Mouse (Mus musculus): ENCODE results near the gene Gm10053. TPM values are rescaled to one million over a fixed set of nuclear protein-coding genes. Genes with fewer than 3 reads are reported as not detected.
"Not testable (repeated sequence)": the region's sequence is repeated elsewhere in the genome, so short reads cannot be mapped to it uniquely, and the experiment has no call there.

Gm10053 gene
- polyA plus RNA-seq (2016; fragmentation: Nextera tagmentation; extraction: Ambion mirVana): 316 and 320 TPM in 2 replicates

GRCm38 (mm10) chr19:24875129-24875870 is at the start of gene Gm10053:
Gene Gm10053, plus strand, starts transcription at chr19:24875686.
- not testable (repeated sequence) for H3K4me3 ChIP-seq; H3K27ac ChIP-seq (replicated peaks); H3K36me3 ChIP-seq (replicated peaks); H3K9me3 ChIP-seq; DNase-seq (ENCODE audit: low spot score); H3K4me1 ChIP-seq
- WGBS: 88% methylated on average over 23 of the region's 26 CpGs
- H3K27me3 ChIP-seq (replicated peaks; ENCODE audit: low read depth, poor library complexity, severe bottlenecking): peaks cover 16% of the 10 kb centered on the region

- DNase-seq (ENCODE audit: low spot score): no peak
- no peak overlapping the region for H3K27ac ChIP-seq (replicated peaks)
Measured at GRCm38 (mm10) chr19:24842080-24842479, 33.4 kb upstream of the Gm10053 start.

GRCm38 (mm10) chr19:24845007-24845546 is 30.4 kb upstream of the Gm10053 start:
- Histone ChIP-seq H3K4me3 (no peak overlapping the region; the same call in 1 of the 2 replicates), H3K27me3 (replicated peaks; ENCODE audit: low read depth, poor library complexity, severe bottlenecking) (no peaks in the 10 kb centered on the region), H3K36me3 (replicated peaks) (no peaks in the 10 kb centered on the region), H3K27ac (replicated peaks) (peak overlapping the region; percentile 64), H3K4me1 (peaks cover 41% of the 10 kb centered on the region), H3K9me3 (no peaks in the 10 kb centered on the region)
- DNase-seq (ENCODE audit: low spot score): peak; percentile 40
- 34% methylated on average over 7 of the region's 7 CpGs for WGBS

More at GRCm38 (mm10) chr19:24842080-24842479, 33.4 kb upstream of the Gm10053 start:
- H3K4me3 ChIP-seq: no peak overlapping the region
- 87% methylated on average over 3 of the region's 3 CpGs for WGBS
- no peaks in the 10 kb centered on the region for H3K36me3 ChIP-seq (replicated peaks)
- peaks cover 27% of the 10 kb centered on the region for H3K4me1 ChIP-seq
- H3K27me3 ChIP-seq (replicated peaks; ENCODE audit: low read depth, poor library complexity, severe bottlenecking): no peaks in the 10 kb centered on the region
- no peaks in the 10 kb centered on the region for H3K9me3 ChIP-seq

GRCm38 (mm10) chr19:24848345-24848744 is 27.1 kb upstream of the Gm10053 start:
- WGBS: 55% methylated on average over 7 of the region's 7 CpGs
- no peaks in the 10 kb centered on the region for H3K9me3 ChIP-seq
- H3K4me1 ChIP-seq: peaks cover 41% of the 10 kb centered on the region
- H3K27ac ChIP-seq (replicated peaks): no peak overlapping the region; the same call in 1 of the 2 replicates
- no peak for DNase-seq (ENCODE audit: low spot score)
- H3K4me3 ChIP-seq: no peak overlapping the region
- H3K36me3 ChIP-seq (replicated peaks): no peaks in the 10 kb centered on the region
- H3K27me3 ChIP-seq (replicated peaks; ENCODE audit: low read depth, poor library complexity, severe bottlenecking): no peaks in the 10 kb centered on the region

GRCm38 (mm10) chr19:24848844-24849243 is 26.6 kb upstream of the Gm10053 start:
- Histone ChIP-seq H3K4me3 (no peak overlapping the region), H3K27ac (replicated peaks) (0 out of 2 replicates have a peak overlapping the region, but pooled peaks have one; percentile 19), H3K27me3 (replicated peaks; ENCODE audit: low read depth, poor library complexity, severe bottlenecking) (no peaks in the 10 kb centered on the region), H3K9me3 (no peaks in the 10 kb centered on the region), H3K36me3 (replicated peaks) (no peaks in the 10 kb centered on the region), H3K4me1 (peaks cover 39% of the 10 kb centered on the region)
- WGBS: 92% methylated on average over 2 of the region's 2 CpGs
- DNase-seq (ENCODE audit: low spot score): no peak

- Histone ChIP-seq H3K36me3 (replicated peaks) (no peaks in the 10 kb centered on the region), H3K4me3 (no peak overlapping the region), H3K9me3 (no peaks in the 10 kb centered on the region), H3K4me1 (peaks cover 14% of the 10 kb centered on the region), H3K27me3 (replicated peaks; ENCODE audit: low read depth, poor library complexity, severe bottlenecking) (no peaks in the 10 kb centered on the region), H3K27ac (replicated peaks) (no peak overlapping the region)
- WGBS: 91% methylated on average over 21 of the region's 21 CpGs
- no peak for DNase-seq (ENCODE audit: low spot score)
Measured at GRCm38 (mm10) chr19:24851456-24852315, 23.8 kb upstream of the Gm10053 start.

GRCm38 (mm10) chr19:24861276-24861611 is 14.2 kb upstream of the Gm10053 start:
- DNase-seq (ENCODE audit: low spot score): no peak

GRCm38 (mm10) chr19:24861612-24862451 is 13.7 kb upstream of the Gm10053 start, which contains the start of gene Pgm5:
Gene Pgm5, minus strand, starts transcription at chr19:24861855.
- peak within 1 kb of the TSS; percentile 63 for H3K4me3 ChIP-seq
- 1% methylated on average over 39 of the region's 39 CpGs for WGBS
- peaks cover 11% of the 10 kb centered on the region for H3K4me1 ChIP-seq

More at GRCm38 (mm10) chr19:24861276-24861611, 14.2 kb upstream of the Gm10053 start:
- H3K9me3 ChIP-seq: no peaks in the 10 kb centered on the region
- peaks cover 11% of the 10 kb centered on the region for H3K4me1 ChIP-seq
- peak overlapping the region; percentile 72; the same call in 1 of the 2 replicates for H3K27ac ChIP-seq (replicated peaks)
- peaks cover 53% of the 10 kb centered on the region for H3K27me3 ChIP-seq (replicated peaks; ENCODE audit: low read depth, poor library complexity, severe bottlenecking)
- WGBS: 20% methylated on average over 13 of the region's 13 CpGs
- H3K36me3 ChIP-seq (replicated peaks): no peaks in the 10 kb centered on the region
- peak overlapping the region; percentile 63 for H3K4me3 ChIP-seq

GRCm38 (mm10) chr19:24865436-24865835 is 10.1 kb upstream of the Gm10053 start:
- DNase-seq (ENCODE audit: low spot score): no peak
- WGBS: 83% methylated on average over 9 of the region's 9 CpGs
- Histone ChIP-seq H3K27me3 (replicated peaks; ENCODE audit: low read depth, poor library complexity, severe bottlenecking) (peaks cover 50% of the 10 kb centered on the region), H3K36me3 (replicated peaks) (no peaks in the 10 kb centered on the region), H3K4me1 (peaks cover 28% of the 10 kb centered on the region), H3K9me3 (no peaks in the 10 kb centered on the region), H3K4me3 (no peak overlapping the region), H3K27ac (replicated peaks) (no peak overlapping the region)

More at GRCm38 (mm10) chr19:24861612-24862451, 13.7 kb upstream of the Gm10053 start, which contains the start of gene Pgm5:
- Histone ChIP-seq H3K36me3 (replicated peaks) (no peaks in the 10 kb centered on the region), H3K27me3 (replicated peaks; ENCODE audit: low read depth, poor library complexity, severe bottlenecking) (peaks cover 53% of the 10 kb centered on the region), H3K9me3 (no peaks in the 10 kb centered on the region), H3K27ac (replicated peaks) (peak within 1 kb of the TSS; percentile 72)
- peak; percentile 51 for DNase-seq (ENCODE audit: low spot score)

GRCm38 (mm10) chr19:24871037-24871635 is 4.3 kb upstream of the Gm10053 start:
- Histone ChIP-seq H3K4me3 (peak overlapping the region; percentile 47), H3K27me3 (replicated peaks; ENCODE audit: low read depth, poor library complexity, severe bottlenecking) (peaks cover 23% of the 10 kb centered on the region), H3K36me3 (replicated peaks) (no peaks in the 10 kb centered on the region), H3K4me1 (peaks cover 22% of the 10 kb centered on the region), H3K27ac (replicated peaks) (no peak overlapping the region), H3K9me3 (no peaks in the 10 kb centered on the region)
- WGBS: 22% methylated on average over 18 of the region's 18 CpGs
- DNase-seq (ENCODE audit: low spot score): peak; percentile 86

GRCm38 (mm10) chr19:24873873-24874272 is 1.6 kb upstream of the Gm10053 start:
- Histone ChIP-seq H3K36me3 (replicated peaks) (no peaks in the 10 kb centered on the region), H3K27me3 (replicated peaks; ENCODE audit: low read depth, poor library complexity, severe bottlenecking) (peaks cover 18% of the 10 kb centered on the region), H3K9me3 (no peaks in the 10 kb centered on the region), H3K4me3 (no peak overlapping the region), H3K4me1 (peaks cover 17% of the 10 kb centered on the region), H3K27ac (replicated peaks) (no peak overlapping the region)
- no peak for DNase-seq (ENCODE audit: low spot score)
- WGBS: 79% methylated on average over 2 of the region's 2 CpGs
